Mouse (Mus musculus) left cerebral cortex, postnatal 10 days (tissue): ENCODE data around the gene Tmem181a. TPM values are rescaled to one million over a fixed set of nuclear protein-coding genes. Genes with fewer than 3 reads are reported as not detected.
"Not testable (repeated sequence)": the region's sequence is repeated elsewhere in the genome, so short reads cannot be mapped to it uniquely, and the experiment has no call there.

ENCODE experiments used
- DNase-seq, 2 experiments: peaks; one replicate each; pipeline ENCODE4 v3.0.0; 2021 to 2022; ENCODE audit warnings: low spot score in 2 of 2, mixed read lengths in 1 of 2; ENCODE audit errors: extremely low spot score in 1 of 2
- intact Hi-C: fragments of 180-260 bp; cut with DNase I; formaldehyde crosslinking; loops from one replicate; pipeline ENCODE4 v1.15.1; 2025
- total RNA-seq, 2 experiments: library from RNA; stranded (reverse); gene quantifications; 2 replicates each; pipeline ENCODE4 v1.2.3; 2021

The Tmem181a gene
- total RNA-seq: 100 to 1,000 TPM; 101 to 103 TPM

DNA sequence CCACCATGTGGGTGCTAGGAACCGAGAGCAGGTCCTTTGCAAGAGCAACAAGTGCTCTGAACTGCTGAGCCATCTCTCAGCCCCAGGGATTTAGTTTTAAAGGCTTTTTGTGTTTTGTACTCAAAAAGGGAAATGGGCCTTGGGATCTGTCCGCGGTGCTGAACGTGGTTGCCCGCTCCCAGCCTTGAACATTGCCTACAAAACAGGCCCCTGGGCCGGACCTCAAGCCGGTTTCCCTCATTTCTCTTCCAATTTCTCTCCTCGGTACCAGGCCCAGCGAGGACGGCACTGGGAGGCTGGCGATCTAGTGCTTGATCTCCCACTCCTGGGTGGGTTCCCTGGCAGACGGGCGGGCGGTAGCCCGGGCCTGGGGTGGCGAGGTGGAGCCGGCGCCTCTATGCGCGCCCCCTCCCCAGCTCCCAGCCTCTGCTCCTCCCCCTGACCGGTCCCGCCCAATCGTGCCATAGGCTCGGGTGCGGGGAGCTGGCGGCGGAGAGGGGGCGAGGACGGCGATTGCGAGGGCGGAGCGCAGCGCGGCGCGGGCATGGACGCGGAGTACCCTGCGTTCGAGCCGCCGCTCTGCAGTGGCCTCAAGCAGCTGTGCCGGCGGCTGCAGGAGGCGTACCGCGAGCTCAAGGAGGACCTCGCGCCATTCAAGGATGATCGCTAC, at the start of gene Tmem181a:
Tmem181a (plus strand) TSS at position 461 of the 670 bp plus-strand sequence.
- intact Hi-C loops: not testable (repeated sequence)
- peak in 1 of 2 experiments; percentile 41 for DNase-seq

DNA sequence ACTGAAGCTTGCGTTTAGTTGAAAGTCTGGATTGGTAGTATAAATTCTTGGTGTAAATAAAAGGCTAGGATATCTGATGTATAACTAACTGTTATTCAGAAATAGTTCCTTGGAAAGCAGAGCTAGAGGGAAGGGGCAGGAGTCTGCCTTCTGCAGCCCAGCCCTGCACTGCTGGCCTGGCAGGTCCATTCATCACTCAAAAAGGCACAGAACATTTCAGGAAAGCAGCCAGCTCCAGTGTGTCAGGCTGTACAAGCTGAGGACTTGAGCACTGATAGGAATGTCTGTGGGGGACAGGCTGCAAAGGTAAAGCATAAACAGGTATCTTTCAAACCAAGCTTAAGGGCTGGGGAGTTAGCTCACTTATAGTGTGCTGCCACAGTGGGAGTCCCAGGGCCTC, 44.9 kb upstream of the Tmem181a start:
- DNase-seq: no peak
- intact Hi-C loops: no loop called here

DNA sequence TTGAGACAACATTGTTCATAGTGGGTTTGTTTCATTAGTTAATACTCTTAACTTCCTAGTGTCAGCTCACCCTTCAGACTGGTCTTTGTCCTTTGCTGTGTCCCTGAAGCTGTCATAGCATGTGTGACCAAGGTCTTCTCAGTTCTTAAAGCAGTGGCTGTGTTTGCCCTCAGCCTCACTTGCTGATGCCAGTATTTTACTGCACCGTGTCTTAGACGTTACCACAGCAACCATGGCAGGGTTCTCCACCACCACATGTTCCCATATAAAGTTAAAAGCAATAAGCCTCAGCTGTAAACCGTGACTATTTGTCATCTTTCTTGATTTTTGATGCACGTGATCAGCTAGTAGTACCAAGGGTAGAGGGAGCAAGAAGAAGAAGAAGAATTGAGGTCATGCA, 41.0 kb upstream of the Tmem181a start:
- no peak for DNase-seq
- intact Hi-C loops: no loop called here

DNA sequence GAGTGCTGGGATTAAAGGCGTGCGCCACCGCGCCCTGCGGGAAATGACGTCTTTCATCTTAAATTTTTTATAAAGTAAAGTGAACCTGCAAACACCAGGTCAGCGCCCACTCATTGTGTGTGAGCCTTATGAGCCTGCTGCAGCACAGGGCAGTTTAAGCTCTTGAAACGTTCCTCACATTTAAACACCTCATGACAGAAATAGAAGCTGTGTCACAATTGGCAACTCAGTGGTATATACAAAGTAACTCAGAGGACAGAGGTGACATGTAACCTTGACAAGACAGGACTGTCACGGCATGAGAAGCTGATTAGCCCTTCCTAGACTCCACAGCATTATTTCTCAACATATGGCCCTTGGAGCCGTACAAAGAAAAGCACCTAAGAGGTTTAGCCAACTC, 40.1 kb upstream of the Tmem181a start:
- intact Hi-C loops: no loop called here
- no peak for DNase-seq

DNA sequence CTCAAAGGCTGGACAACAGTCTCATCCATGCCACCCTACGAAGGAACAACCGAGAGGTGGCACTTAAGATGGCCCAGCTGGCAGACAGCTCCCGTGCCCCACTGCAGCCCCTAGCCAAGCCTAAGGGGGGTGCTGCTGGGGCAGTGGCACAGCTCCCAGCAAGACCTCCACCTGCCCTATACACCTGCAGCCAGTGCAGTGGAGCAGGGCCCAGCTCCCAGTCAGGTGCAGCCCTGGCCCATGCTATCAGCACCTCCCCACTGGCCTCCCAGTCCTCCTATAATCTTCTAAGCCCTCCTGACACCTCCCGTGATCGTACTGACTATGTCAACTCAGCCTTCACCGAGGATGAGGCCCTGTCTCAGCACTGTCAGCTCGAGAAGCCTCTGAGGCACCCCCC, 24.0 kb upstream of the Tmem181a start:
- intact Hi-C loops, DNase-seq: not testable (repeated sequence)

DNA sequence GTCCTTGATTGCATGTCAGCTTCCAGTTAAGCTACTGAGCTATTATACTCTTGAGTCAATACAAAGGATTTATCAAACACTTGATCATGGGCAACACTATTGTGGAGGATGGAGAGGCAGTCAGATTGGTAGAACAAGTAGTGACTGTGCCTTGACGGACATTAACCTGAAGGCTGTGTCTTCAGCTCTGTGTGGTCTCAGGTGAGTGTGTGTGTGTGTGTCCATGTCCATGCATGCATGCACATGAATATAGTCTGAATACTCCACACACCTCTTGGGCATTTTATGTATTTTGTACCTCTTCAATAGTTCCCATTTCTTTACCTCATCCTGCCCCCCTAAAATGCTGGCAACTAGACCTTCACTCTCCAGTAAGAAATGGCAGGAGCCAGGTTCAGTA, 5.4 kb upstream of the Tmem181a start:
- intact Hi-C loops: not testable (repeated sequence)

DNA sequence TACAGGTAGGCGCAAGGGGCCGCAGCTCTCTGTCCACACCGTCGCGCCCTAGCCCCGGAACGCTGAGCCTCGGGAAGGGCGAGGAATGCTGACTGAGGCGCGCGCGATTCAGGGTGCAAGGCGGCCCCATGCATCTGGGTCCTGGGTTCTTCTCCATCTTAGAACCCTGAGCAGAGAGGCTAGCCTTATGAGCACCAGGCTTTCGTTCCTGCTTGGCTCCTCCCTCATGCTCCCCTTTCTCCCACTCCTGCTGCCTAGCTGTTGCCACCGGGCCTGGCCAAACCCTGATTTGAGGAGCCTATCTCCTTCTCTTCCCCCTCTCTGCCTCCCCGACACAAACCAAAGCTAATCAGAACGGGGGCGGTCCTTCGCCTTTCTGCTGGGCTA, 403 bp downstream of the Tmem181a start:
- intact Hi-C loops: not testable (repeated sequence)
- peak; percentile 71 to 72 for DNase-seq

More for the DNA sequence above, 5.4 kb upstream of the Tmem181a start:
- not testable (repeated sequence) for DNase-seq

DNA sequence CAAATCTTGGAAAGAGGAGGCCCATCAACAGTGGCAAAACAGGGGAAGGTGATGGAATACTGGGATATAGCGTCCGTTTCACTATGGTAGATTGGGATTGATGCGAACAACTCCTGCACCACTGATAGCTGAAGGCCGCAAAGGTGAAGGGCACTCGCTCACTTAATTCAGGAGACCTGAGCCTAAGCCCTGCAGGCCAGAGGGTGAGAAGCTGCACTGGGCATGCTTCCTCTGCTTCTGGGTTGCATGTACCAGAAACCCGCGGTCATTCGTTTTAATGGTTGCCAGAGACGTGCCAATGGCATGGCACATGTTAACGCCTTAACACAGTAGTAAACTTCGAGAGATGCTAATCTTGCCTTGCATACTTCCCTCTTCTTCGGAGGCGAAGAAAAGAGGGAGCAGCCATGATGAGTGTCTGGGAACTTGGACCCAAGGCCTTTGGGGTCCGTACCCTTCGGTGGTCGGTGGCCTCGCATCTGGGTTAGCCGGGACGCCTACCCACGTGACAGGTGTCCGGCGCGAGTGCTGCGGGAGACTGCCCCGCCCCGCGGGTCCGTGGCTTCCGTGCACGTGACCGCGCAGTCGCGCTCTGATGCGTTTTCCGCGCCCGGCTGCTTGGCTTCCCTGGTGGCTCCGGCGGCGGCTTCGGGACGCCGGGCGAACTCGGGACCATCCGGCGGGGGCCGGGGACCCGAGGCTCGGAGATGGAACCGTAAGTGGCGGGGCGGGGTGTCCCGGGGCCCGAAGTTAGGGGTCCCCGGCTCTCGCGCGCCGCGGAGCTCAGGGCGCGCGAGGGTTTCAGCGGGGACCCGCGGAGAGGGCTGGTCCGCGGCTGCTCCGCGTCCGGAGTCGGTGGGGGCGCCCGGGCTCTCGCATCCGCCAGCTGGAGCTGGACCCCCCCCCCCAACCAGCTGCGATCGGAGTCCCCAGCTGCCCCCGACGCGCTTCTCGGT, 13.5 kb downstream of the Tmem181a start:
- intact Hi-C loops: not testable (repeated sequence)
- DNase-seq: peak in 1 of 2 experiments; percentile 48

DNA sequence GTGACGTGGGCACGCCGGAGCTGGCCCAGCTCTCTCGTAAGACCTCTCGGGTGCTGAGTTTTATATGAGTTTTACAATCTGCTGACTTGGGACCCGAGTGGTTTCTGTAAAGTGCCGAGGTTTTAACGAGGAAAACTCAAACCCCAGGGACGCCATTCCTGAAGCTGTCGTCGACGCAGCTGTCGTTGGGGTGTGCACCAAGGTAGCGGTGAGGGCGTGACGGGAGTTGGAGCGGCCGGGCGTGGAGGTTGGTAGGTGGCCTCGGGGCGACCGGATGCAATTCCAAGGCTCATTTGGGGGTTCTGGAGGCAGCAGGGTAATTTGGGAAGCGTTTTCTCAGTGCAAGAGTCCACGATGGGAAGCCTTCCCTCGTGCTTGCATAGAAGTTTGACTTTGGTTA, 14.2 kb downstream of the Tmem181a start:
- peak in 1 of 2 experiments; percentile 23 for DNase-seq
- intact Hi-C loops: not testable (repeated sequence)

DNA sequence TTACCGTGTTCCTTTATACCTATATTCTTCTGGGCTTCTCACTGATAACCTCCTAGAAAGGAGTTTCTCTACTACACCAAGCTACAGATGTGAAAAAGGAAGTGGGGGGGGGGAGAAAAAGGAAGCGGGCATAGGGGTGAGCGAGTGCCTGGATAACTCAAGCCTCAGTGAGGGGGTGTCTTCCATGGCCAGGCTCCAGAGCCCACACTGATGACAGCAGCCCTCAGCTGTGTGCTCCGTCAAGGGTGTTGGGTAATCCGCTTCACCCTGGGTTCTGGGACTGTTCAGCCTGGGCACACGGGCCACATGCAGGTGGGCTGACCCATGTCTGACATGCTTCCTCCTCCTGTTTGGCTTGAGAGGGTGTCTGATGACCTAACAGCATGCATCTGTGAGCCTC, 15.3 kb downstream of the Tmem181a start:
- DNase-seq, intact Hi-C loops: not testable (repeated sequence)

DNA sequence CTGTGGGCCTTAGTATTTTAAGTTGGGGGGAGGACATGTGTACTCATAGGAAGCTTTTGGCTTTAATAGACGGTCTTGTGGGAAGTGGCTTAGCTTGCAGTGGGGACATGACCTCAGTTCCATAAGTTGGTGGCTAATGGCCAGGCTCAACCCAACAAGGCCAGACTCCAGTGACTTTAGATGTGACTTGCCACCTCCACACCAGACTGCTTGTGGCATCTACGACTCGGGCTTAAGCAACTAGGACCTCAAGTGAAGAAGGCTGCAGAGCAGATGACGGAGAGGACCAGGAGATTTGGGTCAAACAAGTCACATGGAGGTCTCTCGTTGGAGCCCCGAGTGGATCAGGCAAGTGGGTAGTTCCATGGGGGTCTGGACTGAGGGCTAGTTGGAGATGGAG, 18.0 kb downstream of the Tmem181a start:
- DNase-seq, intact Hi-C loops: not testable (repeated sequence)

DNA sequence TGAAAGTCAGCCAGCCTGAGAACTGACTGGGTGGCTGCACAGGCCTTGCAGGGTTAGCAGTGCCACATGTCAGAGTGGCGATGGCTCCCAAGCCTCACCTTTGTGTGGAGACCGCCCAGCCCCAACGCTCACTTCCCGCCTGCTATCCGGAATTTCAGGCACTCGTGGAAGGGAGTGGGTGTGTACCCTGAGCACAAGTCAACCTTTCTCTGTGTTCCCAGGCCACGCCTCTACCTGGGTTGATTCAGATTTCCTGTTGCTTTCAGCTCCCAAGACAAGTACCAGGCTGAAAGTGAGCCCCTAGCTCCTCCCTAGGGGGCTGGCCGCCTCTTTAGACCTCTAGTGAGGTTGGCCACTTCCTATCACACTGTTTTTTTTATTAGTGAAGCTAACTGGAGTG, 22.5 kb downstream of the Tmem181a start:
- peak in 1 of 2 experiments; percentile 30 for DNase-seq
- intact Hi-C loops: not testable (repeated sequence)

DNA sequence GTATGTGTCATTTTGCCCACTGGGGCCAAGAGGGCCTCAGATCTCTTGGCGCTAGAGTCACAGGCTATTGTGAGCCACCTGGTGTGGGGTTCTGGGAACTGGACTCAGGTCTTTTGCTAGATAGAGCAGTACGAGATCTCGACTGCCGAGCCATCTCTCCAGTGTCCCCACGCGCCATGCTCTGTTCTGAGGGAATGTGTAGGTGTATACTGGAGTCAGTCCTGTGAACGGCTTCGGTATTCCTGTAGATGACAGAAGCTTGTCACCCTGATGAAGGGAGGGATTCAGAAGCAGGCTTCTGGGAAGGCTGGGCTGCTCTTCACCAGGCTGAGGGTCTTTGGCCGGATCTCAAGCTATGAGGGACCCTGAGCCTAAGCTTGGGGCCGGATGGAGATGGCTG, 23.1 kb downstream of the Tmem181a start:
- intact Hi-C loops, DNase-seq: not testable (repeated sequence)

DNA sequence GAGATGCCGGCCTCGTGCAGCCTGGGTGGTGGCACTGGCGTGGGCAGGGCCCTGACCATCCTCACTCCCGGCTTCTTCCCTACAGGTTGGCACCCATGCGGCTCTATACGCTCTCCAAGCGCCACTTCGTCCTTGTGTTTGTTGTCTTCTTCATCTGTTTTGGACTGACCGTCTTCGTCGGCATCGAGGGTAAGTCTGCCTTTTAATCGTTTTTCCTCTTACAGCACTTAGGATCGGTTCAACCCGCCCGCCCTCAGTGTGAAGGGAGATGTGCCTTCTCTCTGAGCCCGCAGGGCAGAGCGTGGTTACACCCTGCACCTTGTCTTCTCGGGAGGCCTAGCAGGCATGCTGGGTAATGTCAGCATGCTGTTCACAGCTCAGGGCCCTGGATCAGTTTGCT, 23.9 kb downstream of the Tmem181a start:
- DNase-seq: peak in 1 of 2 experiments; percentile 23
- intact Hi-C loops: not testable (repeated sequence)

DNA sequence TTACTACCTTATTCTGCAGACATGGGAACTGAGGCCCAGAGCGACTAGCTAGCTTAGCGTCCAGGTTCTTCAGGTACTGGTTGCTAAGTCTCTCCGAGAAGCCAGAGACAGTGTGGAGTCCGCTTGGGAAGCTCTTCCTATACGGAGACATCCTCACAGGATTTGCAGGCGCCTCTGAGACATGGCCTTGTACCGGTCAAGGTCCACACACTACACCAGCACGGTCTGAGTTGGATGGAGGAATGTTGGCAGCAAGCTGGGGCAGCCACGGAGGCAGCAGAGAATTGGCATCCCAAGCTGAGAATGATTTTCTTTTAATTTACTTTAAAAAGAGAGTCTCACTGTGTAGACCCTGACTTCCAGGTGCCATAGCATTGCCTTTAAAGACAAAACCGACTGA, 26.5 kb downstream of the Tmem181a start:
- DNase-seq, intact Hi-C loops: not testable (repeated sequence)

DNA sequence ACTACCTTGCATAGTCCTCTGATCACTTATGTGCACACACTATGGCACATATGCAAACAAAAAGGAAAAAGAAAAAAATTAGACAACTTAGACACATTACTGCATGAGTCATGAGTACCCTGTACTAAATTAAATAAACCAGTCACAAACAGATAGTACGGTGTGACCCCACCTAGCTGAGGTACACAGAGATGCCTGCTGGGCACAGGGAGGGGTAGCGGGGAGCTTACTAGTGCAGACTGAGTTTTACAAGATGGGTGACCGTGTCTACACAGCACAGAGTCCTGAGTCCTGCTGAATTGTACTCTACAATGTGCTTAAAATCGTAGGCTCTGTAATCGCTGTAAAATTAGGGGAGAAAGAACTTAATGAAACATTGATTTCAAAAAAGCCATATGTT, 29.5 kb downstream of the Tmem181a start:
- DNase-seq, intact Hi-C loops: not testable (repeated sequence)

DNA sequence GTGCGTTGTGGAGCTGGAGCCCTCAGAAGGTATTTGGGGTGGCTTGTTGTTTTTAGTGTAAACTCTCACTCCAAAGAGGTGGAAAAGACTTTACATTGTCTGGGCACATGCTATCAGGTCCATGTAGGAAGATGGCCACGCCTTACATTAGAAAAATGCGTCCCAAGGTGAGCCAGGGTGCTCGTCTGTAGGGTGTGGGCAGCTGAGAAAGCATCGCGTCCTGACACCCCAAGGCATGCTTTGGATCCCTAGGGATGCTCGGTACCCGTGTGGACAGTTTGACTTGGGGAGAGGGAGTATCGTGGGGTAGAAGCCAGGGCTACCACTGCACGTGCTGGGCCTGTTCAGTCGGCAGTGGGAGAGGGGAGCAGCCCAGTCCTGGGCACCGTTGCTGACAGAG, 32.4 kb downstream of the Tmem181a start:
- DNase-seq, intact Hi-C loops: not testable (repeated sequence)

DNA sequence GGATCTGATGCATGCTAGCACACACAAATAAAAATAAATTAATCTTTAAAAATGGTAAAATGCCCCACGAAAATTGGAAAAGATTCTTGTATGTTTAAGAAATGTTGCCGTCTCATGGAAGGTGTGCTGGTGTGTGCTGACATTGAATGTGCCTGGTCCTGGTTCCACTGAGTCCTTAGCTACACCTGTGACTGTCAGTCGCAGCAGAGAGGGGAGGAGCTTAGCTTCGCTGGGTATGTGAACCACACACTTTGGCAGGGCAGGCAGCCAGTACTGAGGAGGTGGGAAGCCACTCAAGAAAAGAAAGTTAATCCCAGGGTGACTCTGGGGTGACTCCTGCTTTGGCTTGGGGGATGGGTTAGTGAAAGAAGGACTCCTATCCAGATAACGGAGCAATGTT, 37.2 kb downstream of the Tmem181a start:
- DNase-seq, intact Hi-C loops: not testable (repeated sequence)

DNA sequence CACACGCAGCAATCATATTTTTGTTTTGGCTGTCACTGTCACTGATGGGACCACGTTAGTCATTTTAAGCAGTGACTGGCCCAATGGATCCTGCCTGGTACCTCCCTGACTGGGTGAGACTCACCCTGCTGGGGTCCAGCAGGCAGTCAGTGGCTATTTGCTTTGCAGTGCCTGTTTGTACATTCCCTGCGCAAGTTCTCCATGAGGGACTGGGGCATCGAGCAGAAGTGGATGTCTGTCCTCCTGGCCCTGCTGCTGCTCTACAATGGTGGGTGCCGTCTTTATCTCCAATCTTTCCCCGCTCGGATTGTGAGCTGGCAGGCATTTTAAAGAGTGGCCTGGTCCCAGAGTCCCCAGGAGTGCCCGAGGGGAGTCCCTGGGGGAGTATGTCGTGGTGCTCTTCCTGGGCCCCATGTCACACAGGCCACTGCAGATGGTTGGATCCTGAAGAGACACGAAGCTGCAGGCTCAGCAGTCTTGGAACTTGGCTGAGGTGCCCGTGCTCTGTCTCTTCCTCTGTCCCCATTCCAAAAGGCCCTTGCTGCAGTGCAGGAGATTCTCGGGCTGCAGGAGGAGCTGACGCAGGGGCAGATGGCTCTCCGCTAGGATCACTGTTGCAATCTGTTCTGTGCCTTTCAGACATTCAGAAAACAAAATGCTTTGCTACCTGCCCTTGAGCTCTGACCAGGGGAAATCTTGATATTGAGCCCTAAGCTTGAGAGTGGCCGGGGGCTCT, 40.6 kb downstream of the Tmem181a start:
- intact Hi-C loops, DNase-seq: not testable (repeated sequence)
